Mouse (Mus musculus): ENCODE measurements at regions not wholly inside any gene's neighbourhood (a gene's known extent, or its start where the extent isn't known, plus 50 kb on each side); places are given as distances from the start of the nearest gene placed in this dataset.

- ATAC-seq (ENCODE audit: low TSS enrichment), result no peak
Observed at GRCm38 (mm10) chr1:122687080-122687479, 1119.3 kb upstream of the Ddx18 start.

GRCm38 (mm10) chr1:122668102-122668501 is 1100.3 kb upstream of the Ddx18 start:
- ATAC-seq (ENCODE audit: low TSS enrichment), result 0 out of 2 replicates have a peak, but pooled peaks have one; percentile 31

GRCm38 (mm10) chr1:122667619-122668018 is 1099.8 kb upstream of the Ddx18 start:
- ATAC-seq (ENCODE audit: low TSS enrichment), result no peak

All from frontal cortex, adult (tissue).